Mouse (Mus musculus): ENCODE measurements around the gene Mup12.
"Not testable (repeated sequence)": the region's sequence is repeated elsewhere in the genome, so short reads cannot be mapped to it uniquely, and the experiment has no call there.

Mup12 gene

DNA sequence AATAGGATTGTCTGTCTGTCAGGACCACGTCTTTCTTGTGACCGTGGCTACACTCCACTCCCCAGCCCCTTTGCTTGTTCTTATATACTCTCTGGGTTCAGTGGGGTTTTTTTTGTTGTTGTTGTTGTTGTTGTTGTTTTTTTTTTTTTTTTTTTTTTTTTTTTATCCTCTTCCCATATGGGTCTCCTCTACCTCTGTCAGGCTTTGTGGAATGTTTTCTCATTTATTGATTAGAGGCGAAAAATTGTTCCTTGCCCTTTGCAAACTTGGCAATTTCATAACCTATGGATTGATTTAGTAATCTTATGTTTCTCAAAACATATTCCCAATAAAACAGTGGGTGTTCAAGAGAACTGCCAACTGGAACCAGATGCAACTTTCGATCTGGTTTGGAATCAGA is at the start of gene Mup12:
Mup12 (minus strand) TSS at position 101 of the 400 bp plus-strand sequence.
- not testable (repeated sequence) for DNase-seq

All from thymus, postnatal 14 days (tissue).